Mouse (Mus musculus): ENCODE results near the gene Magi2. TPM values are rescaled to one million over a fixed set of nuclear protein-coding genes. Genes with fewer than 3 reads are reported as not detected.

Gene Magi2
- polyA plus RNA-seq, 1 experiment from 2014 or later = 2.4 TPM

DNA sequence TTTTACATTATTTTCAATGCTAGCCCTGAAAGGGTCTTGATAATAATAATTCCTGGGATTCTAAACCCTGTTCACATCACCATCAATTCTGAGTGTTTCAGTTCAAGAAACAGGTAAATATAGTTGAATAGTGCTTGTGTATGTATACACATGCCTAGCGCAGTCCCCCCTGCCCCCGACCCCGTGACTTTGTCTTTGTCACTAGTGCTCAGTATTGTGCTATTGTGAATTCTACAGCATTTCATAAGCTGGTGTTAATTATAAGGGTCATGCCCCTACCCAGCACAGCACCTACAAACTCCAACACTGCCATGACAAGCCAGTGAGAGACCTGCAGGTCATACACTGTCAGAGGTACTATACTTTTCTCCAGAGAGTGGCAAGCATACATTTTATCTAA, 520.8 kb downstream of the Magi2 start:
- ChIA-PET POLR2A (no interaction called here), CTCF (no interaction called here)
- in situ Hi-C loops (cut with MboI; ENCODE audit: low pct_unique_long_range_greater_than_20kb) = no loop called here
- no peak for TF ChIP-seq CTCF (IDR thresholded peaks at IDR 0.05)
- DNase-seq (ENCODE audit: low read depth, low spot score) (no peak), ATAC-seq (no peak)
- H3K27me3 ChIP-seq = peaks cover 15% of the 10 kb centered on the region

DNA sequence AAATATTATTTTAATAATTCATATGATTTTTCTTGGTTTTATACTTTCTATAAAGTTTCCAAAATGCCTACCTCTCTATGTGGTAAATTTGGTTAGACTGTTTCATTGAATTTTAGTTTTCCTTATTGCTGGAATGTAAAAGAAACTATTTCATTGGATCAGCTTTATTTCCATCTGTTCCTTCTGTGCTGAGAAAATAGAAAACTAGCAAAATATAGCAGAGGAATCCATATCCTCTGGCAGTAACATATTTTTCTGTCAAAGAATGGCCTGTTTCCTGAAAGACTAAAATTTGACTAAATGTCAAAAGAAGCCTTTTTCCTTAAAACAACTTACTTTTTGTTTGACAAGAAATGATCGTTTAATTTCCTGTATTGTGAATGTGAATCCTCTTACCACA, 552.4 kb downstream of the Magi2 start:
- CTCF ChIA-PET = no interaction called here
- no peak for ATAC-seq
- in situ Hi-C loops (cut with MboI; ENCODE audit: low pct_unique_long_range_greater_than_20kb) = no loop called here

DNA sequence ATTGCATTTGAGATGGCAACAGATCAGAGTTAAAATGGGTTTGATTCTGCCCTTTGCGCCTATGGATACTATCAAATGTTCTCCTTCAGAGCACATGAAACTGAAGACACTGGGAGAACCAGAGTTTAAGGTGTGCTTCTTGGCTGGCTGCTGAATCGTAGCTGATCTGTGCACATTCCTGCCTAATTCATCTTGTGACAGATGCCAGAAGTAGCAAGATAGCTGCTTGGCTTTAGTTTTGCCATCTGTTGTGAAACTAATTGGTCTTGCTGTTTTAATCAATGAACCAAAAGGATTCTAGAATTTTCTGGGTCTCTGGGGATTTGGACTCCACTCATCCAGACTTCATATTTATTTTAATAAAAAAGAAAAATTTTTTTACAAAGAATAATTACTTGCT, 553.2 kb downstream of the Magi2 start:
- H3K27me3 ChIP-seq = peaks cover 9% of the 10 kb centered on the region
- POLR2A ChIA-PET = no interaction called here
- CTCF ChIA-PET = interaction anchor here (0.6 to 1.0 kb wide), 2 partner anchors 10 to 149 kb away, joined by 3 read pairs; no protein-coding TSS in a partner anchor
- TF ChIP-seq CTCF (IDR thresholded peaks at IDR 0.05) = no peak
- no peak for DNase-seq (ENCODE audit: low read depth, low spot score)
- in situ Hi-C loops (cut with MboI; ENCODE audit: low pct_unique_long_range_greater_than_20kb) = no loop called here
- no peak for ATAC-seq

More for the DNA sequence above, 552.4 kb downstream of the Magi2 start:
- no peak for TF ChIP-seq CTCF (IDR thresholded peaks at IDR 0.05)
- no peak for DNase-seq (ENCODE audit: low read depth, low spot score)
- H3K27me3 ChIP-seq = peaks cover 9% of the 10 kb centered on the region
- POLR2A ChIA-PET = no interaction called here

DNA sequence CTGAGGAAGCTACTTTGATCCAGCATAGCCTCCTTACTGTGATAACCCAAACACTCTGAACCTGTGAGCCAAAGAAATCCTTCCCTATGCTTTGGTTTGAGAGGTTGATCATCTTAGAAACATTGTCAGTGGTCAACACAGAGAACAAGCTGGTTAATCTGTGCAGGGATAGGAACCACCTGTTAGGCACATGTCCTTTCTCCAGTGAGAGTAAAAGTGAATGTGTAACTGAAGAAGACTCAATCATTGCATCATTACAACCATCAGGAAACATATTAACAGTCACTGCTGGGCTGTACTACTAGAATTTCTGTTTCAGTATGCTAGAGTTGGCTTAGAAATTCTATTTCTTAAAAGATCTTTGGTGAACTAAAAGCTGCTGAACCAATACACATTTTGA, 558.5 kb downstream of the Magi2 start:
- CTCF ChIA-PET = no interaction called here
- no peak for ATAC-seq
- in situ Hi-C loops (cut with MboI; ENCODE audit: low pct_unique_long_range_greater_than_20kb) = no loop called here

DNA sequence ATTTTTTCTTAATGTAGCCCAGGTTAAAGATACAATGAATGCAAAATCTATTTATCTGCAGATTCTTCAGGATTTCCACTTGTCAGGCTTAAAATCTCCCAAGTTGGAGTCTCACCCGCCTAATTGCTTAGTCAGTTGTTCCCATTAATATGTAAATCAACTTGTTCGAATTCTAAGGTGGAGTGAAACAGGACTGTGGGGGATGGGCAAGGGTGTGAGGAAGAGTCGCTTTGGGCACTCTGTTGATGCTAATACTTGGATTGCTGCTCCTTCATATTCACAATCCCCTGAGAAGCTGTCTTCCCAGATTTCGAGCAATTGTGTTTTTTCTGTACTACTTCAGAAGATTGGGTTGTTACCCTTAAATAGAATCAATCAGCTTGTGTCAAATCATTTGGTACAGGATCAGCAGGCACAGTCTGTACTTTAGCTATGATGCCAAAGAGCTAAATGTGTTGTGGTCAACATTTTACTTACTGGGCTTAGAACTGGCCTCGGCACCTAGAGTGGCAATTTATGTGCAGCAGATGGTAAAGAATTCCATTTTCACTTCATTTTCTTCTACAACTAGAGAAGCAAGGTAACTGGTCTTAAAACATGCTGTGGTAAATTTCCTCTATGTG, 560.8 kb downstream of the Magi2 start:
- no peak for TF ChIP-seq CTCF (IDR thresholded peaks at IDR 0.05)
- ChIA-PET CTCF (interaction anchor here (1.0 kb wide), 1 partner anchor 8 kb away, joined by 3 read pairs; no protein-coding TSS in a partner anchor), POLR2A (no interaction called here)
- ATAC-seq (no peak), DNase-seq (ENCODE audit: low read depth, low spot score) (no peak)
- H3K27me3 ChIP-seq = no peaks in the 10 kb centered on the region
- in situ Hi-C loops (cut with MboI; ENCODE audit: low pct_unique_long_range_greater_than_20kb) = no loop called here

More for the DNA sequence above, 558.5 kb downstream of the Magi2 start:
- POLR2A ChIA-PET = no interaction called here
- TF ChIP-seq CTCF (IDR thresholded peaks at IDR 0.05) = no peak
- H3K27me3 ChIP-seq = no peaks in the 10 kb centered on the region
- DNase-seq (ENCODE audit: low read depth, low spot score) = no peak

DNA sequence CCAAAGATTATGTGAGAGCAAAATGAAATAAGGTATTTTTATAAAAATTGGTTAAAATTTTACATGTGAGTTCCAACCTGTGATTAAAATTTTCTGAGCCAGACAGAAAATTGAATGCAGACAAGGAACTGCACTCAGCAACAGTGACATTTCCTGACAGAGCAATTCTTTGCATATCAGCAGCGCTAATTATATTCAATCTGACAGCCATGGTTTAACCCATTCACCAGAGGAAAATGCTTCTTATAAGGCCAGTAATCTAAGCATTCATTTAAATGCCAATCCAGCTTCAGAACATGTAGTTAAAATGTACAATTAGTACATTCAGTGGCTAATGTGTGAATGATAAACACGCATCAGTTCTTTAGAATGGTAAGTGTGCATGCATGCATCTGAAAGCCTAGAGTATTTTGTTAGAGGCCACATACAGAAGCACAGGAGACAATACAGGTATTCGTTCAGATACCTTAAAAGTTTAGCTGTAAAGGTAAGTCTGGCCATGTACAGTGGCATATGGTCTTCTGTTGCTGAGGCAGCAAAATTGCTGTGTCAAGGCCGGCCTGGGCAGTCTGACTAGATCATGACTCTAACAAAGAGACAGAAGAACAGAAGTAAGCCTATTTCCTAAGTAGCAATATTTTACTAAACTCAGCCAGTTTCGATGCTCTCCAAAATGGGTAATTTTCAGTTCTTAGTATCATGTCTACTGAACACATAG, 576.4 kb downstream of the Magi2 start:
- ChIA-PET CTCF (no interaction called here), POLR2A (no interaction called here)
- DNase-seq (ENCODE audit: low read depth, low spot score) (no peak), ATAC-seq (no peak)
- peaks cover under 1% of the 10 kb centered on the region for H3K27me3 ChIP-seq
- in situ Hi-C loops (cut with MboI; ENCODE audit: low pct_unique_long_range_greater_than_20kb) = no loop called here
- TF ChIP-seq CTCF (IDR thresholded peaks at IDR 0.05) = no peak

DNA sequence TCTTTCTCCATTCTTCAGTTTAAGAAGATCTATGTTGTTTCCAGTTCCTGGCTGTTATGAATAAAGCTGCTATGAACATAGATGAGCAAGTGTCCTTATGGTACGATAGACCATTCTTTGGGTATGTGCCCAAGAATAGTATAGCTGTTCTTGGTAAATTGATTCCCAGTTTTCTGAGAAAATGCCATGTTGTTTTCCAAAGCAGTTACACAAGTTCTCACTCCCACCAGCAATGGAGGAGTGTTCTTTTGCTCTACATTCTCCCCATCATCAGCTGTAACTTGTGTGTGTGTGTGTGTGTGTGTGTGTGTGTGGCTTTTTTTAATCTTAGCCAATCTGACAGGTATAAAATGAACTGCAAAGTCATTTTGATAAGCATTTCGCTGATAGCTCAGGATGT, 595.7 kb downstream of the Magi2 start:
- in situ Hi-C loops (cut with MboI; ENCODE audit: low pct_unique_long_range_greater_than_20kb) = no loop called here
- ChIA-PET CTCF (no interaction called here), POLR2A (no interaction called here)
- H3K27me3 ChIP-seq = peaks cover 3% of the 10 kb centered on the region
- DNase-seq (ENCODE audit: low read depth, low spot score) = no peak
- no peak for TF ChIP-seq CTCF (IDR thresholded peaks at IDR 0.05)
- ATAC-seq = no peak

DNA sequence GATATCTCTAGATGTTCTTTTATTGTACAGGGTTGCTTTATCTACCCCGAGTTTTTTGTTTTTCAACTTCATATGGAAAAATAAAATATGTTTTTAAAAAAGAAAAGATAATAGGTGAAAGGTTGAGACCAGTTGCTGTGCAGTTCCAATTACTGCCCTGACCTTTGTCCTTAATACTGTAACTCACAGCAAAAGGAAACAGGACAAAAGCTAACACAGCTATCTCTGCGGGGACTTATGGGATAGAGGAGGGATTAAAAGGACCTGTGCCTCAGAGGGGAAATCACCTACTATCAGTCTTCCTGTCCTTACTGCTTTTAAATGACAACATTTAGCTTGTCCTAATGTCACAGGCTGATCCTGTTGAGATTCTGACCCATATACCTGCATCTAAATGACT, 599.1 kb downstream of the Magi2 start:
- POLR2A ChIA-PET = no interaction called here
- CTCF ChIA-PET = no interaction called here
- no peak for TF ChIP-seq CTCF (IDR thresholded peaks at IDR 0.05)
- ATAC-seq (no peak), DNase-seq (ENCODE audit: low read depth, low spot score) (no peak)
- in situ Hi-C loops (cut with MboI; ENCODE audit: low pct_unique_long_range_greater_than_20kb) = no loop called here
- H3K27me3 ChIP-seq = peaks cover 3% of the 10 kb centered on the region

DNA sequence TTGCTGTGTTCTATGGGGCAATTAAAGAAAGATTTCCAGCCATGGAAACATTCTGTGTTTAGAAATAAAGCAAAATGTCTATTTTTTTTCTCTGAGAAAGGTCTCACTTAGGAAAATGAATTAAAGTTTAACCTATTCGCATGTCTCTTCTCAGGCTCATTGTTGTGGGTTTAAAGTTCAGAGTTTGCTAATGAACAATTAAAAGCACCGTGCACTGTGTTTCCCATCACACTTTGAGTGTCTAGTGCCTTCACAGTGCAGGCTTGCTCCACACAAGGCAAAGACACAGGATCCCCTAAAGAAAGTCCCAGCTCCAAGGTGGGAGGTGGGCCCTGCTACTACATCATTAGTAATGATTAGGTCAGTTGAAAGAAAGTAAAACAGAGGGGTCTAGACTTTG, 602.5 kb downstream of the Magi2 start:
- ChIA-PET CTCF (no interaction called here), POLR2A (no interaction called here)
- peaks cover 3% of the 10 kb centered on the region for H3K27me3 ChIP-seq
- no peak for ATAC-seq
- no peak for TF ChIP-seq CTCF (IDR thresholded peaks at IDR 0.05)
- in situ Hi-C loops (cut with MboI; ENCODE audit: low pct_unique_long_range_greater_than_20kb) = no loop called here
- DNase-seq (ENCODE audit: low read depth, low spot score) = no peak

DNA sequence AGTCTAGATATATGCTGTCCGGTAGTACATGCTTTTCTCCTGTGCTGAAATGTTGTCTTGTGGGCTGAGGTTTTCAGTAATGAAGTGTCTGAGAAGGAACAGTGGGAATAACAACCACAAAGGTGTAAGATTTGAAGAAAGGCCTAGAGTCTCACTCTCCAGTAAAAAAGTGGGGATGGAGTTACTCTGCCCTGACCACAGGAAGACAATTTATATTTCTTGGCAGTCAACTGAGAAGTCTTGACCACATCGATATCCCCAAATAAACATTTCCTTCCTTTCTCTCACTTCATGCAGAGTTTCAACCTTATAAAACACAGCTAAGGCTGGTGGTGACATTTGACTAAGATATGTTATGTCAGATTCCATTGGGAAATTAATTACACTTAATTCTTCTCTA, 636.0 kb downstream of the Magi2 start:
- in situ Hi-C loops (cut with MboI; ENCODE audit: low pct_unique_long_range_greater_than_20kb) = no loop called here
- peaks cover 9% of the 10 kb centered on the region for H3K27me3 ChIP-seq
- TF ChIP-seq CTCF (IDR thresholded peaks at IDR 0.05) = no peak
- CTCF ChIA-PET = no interaction called here
- ATAC-seq (no peak), DNase-seq (ENCODE audit: low read depth, low spot score) (no peak)
- POLR2A ChIA-PET = no interaction called here

DNA sequence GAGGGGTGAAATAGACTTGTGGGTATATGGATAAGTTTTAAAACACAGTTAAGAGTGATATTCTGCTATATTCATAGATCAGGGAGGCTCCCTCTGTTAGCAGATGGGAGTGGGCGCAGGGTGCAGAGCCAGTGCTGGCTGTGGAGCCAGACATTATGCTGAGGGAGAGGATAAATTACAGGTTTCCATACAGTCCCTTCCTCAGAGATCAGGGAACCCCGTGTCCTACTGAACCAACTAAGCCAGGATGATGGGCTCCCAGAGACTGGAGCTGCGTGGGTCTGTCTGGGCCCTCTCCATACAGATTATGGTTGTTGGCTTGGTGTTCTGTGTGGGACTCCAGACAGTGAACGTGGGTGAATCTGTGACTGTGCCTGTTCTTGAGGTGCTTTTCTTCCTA, 643.6 kb downstream of the Magi2 start:
- ATAC-seq = no peak
- no peak for TF ChIP-seq CTCF (IDR thresholded peaks at IDR 0.05)
- ChIA-PET POLR2A (no interaction called here), CTCF (no interaction called here)
- DNase-seq (ENCODE audit: low read depth, low spot score) = no peak
- H3K27me3 ChIP-seq = peaks cover 6% of the 10 kb centered on the region
- in situ Hi-C loops (cut with MboI; ENCODE audit: low pct_unique_long_range_greater_than_20kb) = no loop called here

DNA sequence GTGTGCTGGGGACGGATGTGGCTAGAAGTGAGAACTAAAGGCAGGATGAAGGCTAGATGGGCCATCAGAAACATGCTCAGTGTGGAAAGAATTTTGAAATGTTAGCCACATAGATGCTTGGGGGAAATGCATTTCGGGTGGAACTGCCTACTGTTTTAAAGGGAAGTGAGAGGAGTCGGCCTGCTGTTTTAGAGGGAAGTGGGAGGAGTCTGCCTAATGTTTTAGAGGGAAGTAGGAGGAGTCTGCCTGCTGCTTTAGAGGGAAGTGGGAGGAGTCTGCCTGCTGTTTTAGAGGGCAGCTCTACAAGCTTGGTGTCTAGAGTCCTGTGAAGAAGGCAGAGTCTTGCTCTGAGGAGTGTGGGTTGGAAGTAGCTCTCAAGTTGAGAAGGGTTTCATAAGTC, 664.9 kb downstream of the Magi2 start:
- H3K27me3 ChIP-seq = peaks cover 4% of the 10 kb centered on the region
- in situ Hi-C loops (cut with MboI; ENCODE audit: low pct_unique_long_range_greater_than_20kb) = no loop called here
- ATAC-seq = no peak
- CTCF ChIA-PET = no interaction called here
- POLR2A ChIA-PET = no interaction called here
- TF ChIP-seq CTCF (IDR thresholded peaks at IDR 0.05) = no peak
- no peak for DNase-seq (ENCODE audit: low read depth, low spot score)

Data from Patski (cell line).